Mouse (Mus musculus): ENCODE results near the gene Olfr974. TPM values are rescaled to one million over a fixed set of nuclear protein-coding genes. Genes with fewer than 3 reads are reported as not detected.

Gene Olfr974
- not detected in 4 replicates for total RNA-seq (2023; ENCODE audit: inconsistent age)

GRCm38 (mm10) chr9:39937201-39937600 lies at the start of gene Olfr974:
Olfr974 (plus strand) TSS chr9:39937501.

DNA sequence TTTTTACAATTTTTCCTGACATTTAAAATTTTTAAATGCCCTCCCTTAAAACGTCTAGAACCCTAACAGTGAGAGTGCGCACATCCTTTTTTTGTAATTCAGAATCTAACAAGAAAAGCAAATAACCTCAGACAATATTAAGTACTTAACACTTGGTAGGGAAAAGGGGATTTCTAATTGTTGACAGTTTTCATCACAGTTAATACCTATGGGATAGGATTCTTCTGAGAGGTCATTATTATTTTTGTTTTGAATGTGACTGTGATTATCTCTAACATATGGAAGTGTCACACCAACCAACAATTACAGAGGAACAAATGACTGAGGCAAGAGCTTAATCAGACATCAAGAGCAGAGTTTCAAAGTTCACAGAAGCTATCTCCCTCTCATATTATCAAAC lies 30.3 kb upstream of the Olfr974 start, which contains the start of gene Olfr229:
Gene Olfr229 (plus strand): TSS at position 301 of the 400 bp plus-strand sequence.

DNA sequence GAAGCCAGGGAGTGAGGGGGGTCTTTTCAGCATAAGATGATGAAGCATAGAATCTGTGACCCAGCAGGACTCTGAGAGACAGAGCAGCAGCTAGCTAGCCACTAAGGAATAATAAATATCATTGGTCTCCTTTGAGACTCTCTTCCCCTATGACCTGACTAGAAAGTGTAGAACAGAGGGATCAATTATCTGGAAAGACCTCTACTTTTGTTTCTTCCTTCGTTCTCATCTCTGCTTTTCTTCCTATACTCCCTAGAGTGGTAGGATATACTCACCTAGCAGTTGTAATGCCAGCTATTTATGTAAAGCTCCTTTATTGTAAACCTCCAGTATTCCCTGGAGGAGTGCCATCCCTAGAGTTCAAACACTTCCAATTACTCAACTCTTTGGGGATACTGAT lies 14.6 kb downstream of the Olfr974 start, which contains the start of gene Olfr975:
Gene Olfr975 (minus strand): TSS at position 101 of the 400 bp plus-strand sequence.

DNA sequence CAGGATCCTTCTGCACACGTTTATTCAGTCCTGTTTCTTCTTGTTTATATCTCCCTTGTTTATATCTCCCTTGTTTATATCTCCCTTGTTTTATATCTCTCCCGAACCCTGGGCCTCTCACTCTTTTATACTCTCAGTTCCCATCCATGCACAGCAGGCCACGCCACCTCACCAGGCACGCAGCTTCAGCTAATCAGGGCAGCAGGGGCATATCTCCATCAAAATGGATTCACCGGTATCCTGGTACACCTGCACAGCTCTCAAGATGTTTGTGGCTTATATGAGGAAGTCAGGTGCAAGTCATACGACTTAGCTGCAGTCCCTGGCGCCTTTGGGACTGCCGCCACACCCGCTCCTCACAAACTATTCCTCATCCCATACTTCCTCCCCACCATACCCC lies 23.7 kb downstream of the Olfr974 start, which contains the start of gene Olfr976:
Gene Olfr976 (minus strand): TSS at position 101 of the 400 bp plus-strand sequence.

GRCm38 (mm10) chr9:39991813-39992212 lies 54.5 kb downstream of the Olfr974 start, which contains the start of gene Olfr978:
Olfr978 (plus strand) TSS chr9:39992113.

Other genes with a start within 250 kb of the Olfr974 start
- not detected in 4 replicates for gene Olfr149, start 230.4 kb upstream of the Olfr974 start, total RNA-seq (2023; ENCODE audit: inconsistent age)
- not detected in 4 replicates for gene Olfr965, start 226.1 kb upstream of the Olfr974 start, total RNA-seq (2023; ENCODE audit: inconsistent age)
- not detected in 4 replicates for gene Olfr150, start 206.5 kb upstream of the Olfr974 start, total RNA-seq (2023; ENCODE audit: inconsistent age)
- gene Olfr967, start 191.3 kb upstream of the Olfr974 start, total RNA-seq (2023; ENCODE audit: inconsistent age), result not detected in 4 replicates
- gene Olfr968, start 154.2 kb upstream of the Olfr974 start, total RNA-seq (2023; ENCODE audit: inconsistent age), result not detected in 4 replicates
- gene Olfr969, start 146.6 kb upstream of the Olfr974 start, total RNA-seq (2023; ENCODE audit: inconsistent age), result not detected in 4 replicates
- not detected in 4 replicates for gene Olfr970, start 128.6 kb upstream of the Olfr974 start, total RNA-seq (2023; ENCODE audit: inconsistent age)
- gene Olfr971, start 100.6 kb upstream of the Olfr974 start, total RNA-seq (2023; ENCODE audit: inconsistent age), result not detected in 4 replicates
- not detected in 4 replicates for gene Olfr972, start 71.1 kb upstream of the Olfr974 start, total RNA-seq (2023; ENCODE audit: inconsistent age)
- gene Olfr229, start 30.2 kb upstream of the Olfr974 start, total RNA-seq (2023; ENCODE audit: inconsistent age), result not detected in 4 replicates
- gene Olfr975, start 14.5 kb downstream of the Olfr974 start, total RNA-seq (2023; ENCODE audit: inconsistent age), result not detected in 4 replicates
- gene Olfr976, start 23.6 kb downstream of the Olfr974 start, total RNA-seq (2023; ENCODE audit: inconsistent age), result not detected in 4 replicates
- gene Olfr978, start 54.6 kb downstream of the Olfr974 start, total RNA-seq (2023; ENCODE audit: inconsistent age), result not detected in 4 replicates
- not detected in 4 replicates for gene Olfr979, start 66.0 kb downstream of the Olfr974 start, total RNA-seq (2023; ENCODE audit: inconsistent age)
- not detected in 4 replicates for gene Olfr980, start 72.1 kb downstream of the Olfr974 start, total RNA-seq (2023; ENCODE audit: inconsistent age)
- not detected in 4 replicates for gene Olfr981, start 84.0 kb downstream of the Olfr974 start, total RNA-seq (2023; ENCODE audit: inconsistent age)
- gene Olfr982, start 136.3 kb downstream of the Olfr974 start, total RNA-seq (2023; ENCODE audit: inconsistent age), result not detected in 4 replicates
- not detected in 4 replicates for gene Olfr983, start 156.1 kb downstream of the Olfr974 start, total RNA-seq (2023; ENCODE audit: inconsistent age)
- gene Olfr984, start 176.7 kb downstream of the Olfr974 start, total RNA-seq (2023; ENCODE audit: inconsistent age), result not detected in 4 replicates
- not detected in 4 replicates for gene Olfr985, start 192.7 kb downstream of the Olfr974 start, total RNA-seq (2023; ENCODE audit: inconsistent age)
- not detected in 4 replicates for gene Tmem225, start 210.6 kb downstream of the Olfr974 start, total RNA-seq (2023; ENCODE audit: inconsistent age)
- not detected in 4 replicates for gene Olfr986, start 243.4 kb downstream of the Olfr974 start, total RNA-seq (2023; ENCODE audit: inconsistent age)